Mouse (Mus musculus): Measurements from ENCODE around the gene Ugcg. TPM values are rescaled to one million over a fixed set of nuclear protein-coding genes. Genes with fewer than 3 reads are reported as not detected.

Gene Ugcg
- polyA plus RNA-seq, 1 experiment from 2014 or later, result 11.9 TPM

GRCm38 (mm10) chr4:59173181-59173922, 15.7 kb upstream of the Ugcg start:
- no peaks in the 10 kb centered on the region for H3K36me3 ChIP-seq
- no peak overlapping the region for H3K9ac ChIP-seq
- H3K9me3 ChIP-seq, result no peaks in the 10 kb centered on the region
- 64% methylated on average over 2 of the region's 2 CpGs for whole genome bisulfite sequencing
- no peak overlapping the region for H3K4me3 ChIP-seq
- no peaks in the 10 kb centered on the region for H3K27me3 ChIP-seq
- H3K4me2 ChIP-seq (replicated peaks), result no peak overlapping the region
- no peaks in the 10 kb centered on the region for H3K4me1 ChIP-seq
- no peak overlapping the region for H3K27ac ChIP-seq
- no peak for ATAC-seq (ENCODE audit: low FRiP score, low read depth)

GRCm38 (mm10) chr4:59175003-59175402, 14.1 kb upstream of the Ugcg start:
- no peak for ATAC-seq (ENCODE audit: low FRiP score, low read depth)
- Histone ChIP-seq H3K9ac (no peak overlapping the region), H3K9me3 (no peaks in the 10 kb centered on the region), H3K27ac (no peak overlapping the region), H3K4me2 (replicated peaks) (no peak overlapping the region), H3K4me1 (no peaks in the 10 kb centered on the region), H3K4me3 (no peak overlapping the region), H3K36me3 (no peaks in the 10 kb centered on the region), H3K27me3 (no peaks in the 10 kb centered on the region)
- 65% methylated on average over 4 of the region's 4 CpGs for WGBS

GRCm38 (mm10) chr4:59175929-59176328, 13.1 kb upstream of the Ugcg start:
- Histone ChIP-seq H3K36me3 (no peaks in the 10 kb centered on the region), H3K9ac (no peak overlapping the region), H3K4me2 (replicated peaks) (no peak overlapping the region), H3K27ac (no peak overlapping the region), H3K27me3 (no peaks in the 10 kb centered on the region), H3K4me3 (no peak overlapping the region), H3K9me3 (no peaks in the 10 kb centered on the region), H3K4me1 (peaks cover 2% of the 10 kb centered on the region; the same call in 1 of the 2 replicates)
- no peak for ATAC-seq (ENCODE audit: low FRiP score, low read depth)
- WGBS, result 60% methylated on average over 6 of the region's 6 CpGs

GRCm38 (mm10) chr4:59177566-59177965, 11.5 kb upstream of the Ugcg start:
- ATAC-seq (ENCODE audit: low FRiP score, low read depth), result no peak
- Histone ChIP-seq H3K9me3 (no peaks in the 10 kb centered on the region), H3K27me3 (no peaks in the 10 kb centered on the region), H3K4me1 (peaks cover 14% of the 10 kb centered on the region), H3K36me3 (no peaks in the 10 kb centered on the region), H3K9ac (no peak overlapping the region), H3K4me2 (replicated peaks) (no peak overlapping the region), H3K27ac (no peak overlapping the region), H3K4me3 (no peak overlapping the region)
- 83% methylated on average over 2 of the region's 2 CpGs for WGBS

GRCm38 (mm10) chr4:59181320-59182271, 7.5 kb upstream of the Ugcg start:
- H3K36me3 ChIP-seq, result no peaks in the 10 kb centered on the region
- 28% methylated on average over 5 of the region's 5 CpGs for WGBS
- H3K4me1 ChIP-seq, result peaks cover 14% of the 10 kb centered on the region
- H3K9ac ChIP-seq, result no peak overlapping the region
- no peak overlapping the region for H3K4me2 ChIP-seq (replicated peaks)
- H3K27me3 ChIP-seq, result no peaks in the 10 kb centered on the region
- H3K9me3 ChIP-seq, result no peaks in the 10 kb centered on the region
- no peak for ATAC-seq (ENCODE audit: low FRiP score, low read depth)
- H3K4me3 ChIP-seq, result no peak overlapping the region
- no peak overlapping the region for H3K27ac ChIP-seq

GRCm38 (mm10) chr4:59185671-59186070, 3.4 kb upstream of the Ugcg start:
- Histone ChIP-seq H3K27me3 (no peaks in the 10 kb centered on the region), H3K4me2 (replicated peaks) (no peak overlapping the region), H3K27ac (no peak overlapping the region), H3K4me3 (no peak overlapping the region), H3K9ac (no peak overlapping the region), H3K36me3 (no peaks in the 10 kb centered on the region), H3K4me1 (peaks cover 14% of the 10 kb centered on the region), H3K9me3 (no peaks in the 10 kb centered on the region)
- ATAC-seq (ENCODE audit: low FRiP score, low read depth), result no peak
- WGBS, result 58% methylated on average over 3 of the region's 3 CpGs

GRCm38 (mm10) chr4:59187289-59187688, 1.8 kb upstream of the Ugcg start:
- H3K4me2 ChIP-seq (replicated peaks), result no peak overlapping the region

GRCm38 (mm10) chr4:59188474-59188801, 619 bp upstream of the Ugcg start:
- Histone ChIP-seq H3K4me1 (peaks cover 3% of the 10 kb centered on the region), H3K4me2 (replicated peaks) (peak overlapping the region; percentile 90), H3K36me3 (no peaks in the 10 kb centered on the region), H3K27me3 (no peaks in the 10 kb centered on the region), H3K4me3 (peak overlapping the region; percentile 85), H3K9me3 (no peaks in the 10 kb centered on the region), H3K9ac (peak overlapping the region; percentile 97), H3K27ac (peak overlapping the region; percentile 88; the same call in 1 of the 2 replicates)
- no peak for ATAC-seq (ENCODE audit: low FRiP score, low read depth)
- WGBS, result 23% methylated on average over 4 of the region's 4 CpGs

More at GRCm38 (mm10) chr4:59187289-59187688, 1.8 kb upstream of the Ugcg start:
- ATAC-seq (ENCODE audit: low FRiP score, low read depth), result no peak
- H3K36me3 ChIP-seq, result no peaks in the 10 kb centered on the region
- H3K27ac ChIP-seq, result no peak overlapping the region
- H3K9me3 ChIP-seq, result no peaks in the 10 kb centered on the region
- no peaks in the 10 kb centered on the region for H3K27me3 ChIP-seq
- WGBS, result 21% methylated on average over 3 of the region's 3 CpGs
- no peak overlapping the region for H3K9ac ChIP-seq
- H3K4me3 ChIP-seq, result no peak overlapping the region
- H3K4me1 ChIP-seq, result peaks cover 3% of the 10 kb centered on the region

GRCm38 (mm10) chr4:59189546-59190237, 635 bp downstream of the Ugcg start:
- H3K4me2 ChIP-seq (replicated peaks), result peak overlapping the region; percentile 90
- no peak; the same call in 1 of the 2 replicates for ATAC-seq (ENCODE audit: low FRiP score, low read depth)
- H3K27me3 ChIP-seq, result no peaks in the 10 kb centered on the region
- under 1% methylated on average over 44 of the region's 54 CpGs for WGBS
- no peaks in the 10 kb centered on the region for H3K36me3 ChIP-seq
- no peaks in the 10 kb centered on the region for H3K9me3 ChIP-seq
- H3K27ac ChIP-seq, result peak overlapping the region; percentile 88; the same call in 1 of the 2 replicates
- H3K4me3 ChIP-seq, result peak overlapping the region; percentile 85
- peaks cover 13% of the 10 kb centered on the region for H3K4me1 ChIP-seq
- H3K9ac ChIP-seq, result peak overlapping the region; percentile 97

- Histone ChIP-seq H3K27me3 (no peaks in the 10 kb centered on the region), H3K9ac (no peak overlapping the region), H3K4me3 (peak overlapping the region; percentile 85), H3K9me3 (no peaks in the 10 kb centered on the region), H3K4me2 (replicated peaks) (peak overlapping the region; percentile 90), H3K4me1 (peaks cover 16% of the 10 kb centered on the region), H3K27ac (no peak overlapping the region), H3K36me3 (no peaks in the 10 kb centered on the region)
- no peak for ATAC-seq (ENCODE audit: low FRiP score, low read depth)
- WGBS, result 38% methylated on average over 7 of the region's 7 CpGs
Observed at GRCm38 (mm10) chr4:59190650-59191424, 1.8 kb downstream of the Ugcg start.

- Histone ChIP-seq H3K4me3 (no peak overlapping the region), H3K27ac (no peak overlapping the region), H3K27me3 (no peaks in the 10 kb centered on the region), H3K36me3 (no peaks in the 10 kb centered on the region), H3K9ac (no peak overlapping the region), H3K4me1 (peaks cover 49% of the 10 kb centered on the region), H3K4me2 (replicated peaks) (no peak overlapping the region), H3K9me3 (no peaks in the 10 kb centered on the region)
- WGBS, result 87% methylated on average over 13 of the region's 13 CpGs
- no peak for ATAC-seq (ENCODE audit: low FRiP score, low read depth)
Observed at GRCm38 (mm10) chr4:59194731-59195496, 5.9 kb downstream of the Ugcg start.
